Mouse (Mus musculus): ENCODE measurements around the gene Gm13289. TPM values are rescaled to one million over a fixed set of nuclear protein-coding genes. Genes with fewer than 3 reads are reported as not detected.
"Not testable (repeated sequence)": the region's sequence is repeated elsewhere in the genome, so short reads cannot be mapped to it uniquely, and the experiment has no call there.

Gm13289 gene
- total and polyA plus RNA-seq, 3 experiments = not detected

DNA sequence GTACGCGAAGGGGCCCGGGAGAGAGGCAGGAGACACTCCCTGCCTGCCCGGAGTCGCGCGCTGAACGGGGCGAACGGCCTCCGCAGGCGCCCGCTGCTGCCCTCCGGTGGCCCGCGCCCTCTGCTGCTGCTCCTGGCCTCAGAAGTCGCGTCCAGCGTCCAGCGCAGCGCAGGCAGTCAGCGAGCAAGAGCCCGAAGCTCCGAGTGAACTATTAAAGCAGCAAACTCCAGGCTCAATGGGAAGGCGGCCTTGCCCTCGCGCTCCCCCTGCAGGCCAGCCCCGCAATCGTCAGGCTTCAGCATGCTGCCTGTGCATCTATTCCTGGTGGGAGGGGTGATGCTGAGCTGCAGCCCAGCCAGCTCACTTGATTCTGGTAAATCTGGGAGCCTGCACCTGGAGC, 2.8 kb downstream of the Gm13289 start, which contains the start of gene Gm13272:
Gene Gm13272, plus strand, starts transcription at position 301 of the 400 bp plus-strand sequence.
- H3K27ac ChIP-seq (ENCODE audit: control insufficient read depth, low read depth, low read length); H3K9ac ChIP-seq (ENCODE audit: control insufficient read depth, low read depth, low read length, poor library complexity, severe bottlenecking); H3K79me2 ChIP-seq (ENCODE audit: control insufficient read depth, insufficient read depth, low read length, poor library complexity); DNase-seq (ENCODE audit: low read depth, low spot score); H3K9me3 ChIP-seq (replicated peaks; ENCODE audit: insufficient read depth, low read length); H3K4me1 ChIP-seq (ENCODE audit: control insufficient read depth in 1 of 2, insufficient read depth in 2 of 2, low read length in 2 of 2); H3K27me3 ChIP-seq (ENCODE audit: control insufficient read depth in 1 of 2, insufficient read depth in 2 of 2, low read length in 2 of 2); H3K36me3 ChIP-seq (ENCODE audit: control insufficient read depth in 1 of 2, insufficient read depth in 2 of 2, low read length in 2 of 2); H3K4me3 ChIP-seq (ENCODE audit: control insufficient read depth in 1 of 2, insufficient read depth in 1 of 2, low read depth in 2 of 2, low read length in 2 of 2): not testable (repeated sequence)

DNA sequence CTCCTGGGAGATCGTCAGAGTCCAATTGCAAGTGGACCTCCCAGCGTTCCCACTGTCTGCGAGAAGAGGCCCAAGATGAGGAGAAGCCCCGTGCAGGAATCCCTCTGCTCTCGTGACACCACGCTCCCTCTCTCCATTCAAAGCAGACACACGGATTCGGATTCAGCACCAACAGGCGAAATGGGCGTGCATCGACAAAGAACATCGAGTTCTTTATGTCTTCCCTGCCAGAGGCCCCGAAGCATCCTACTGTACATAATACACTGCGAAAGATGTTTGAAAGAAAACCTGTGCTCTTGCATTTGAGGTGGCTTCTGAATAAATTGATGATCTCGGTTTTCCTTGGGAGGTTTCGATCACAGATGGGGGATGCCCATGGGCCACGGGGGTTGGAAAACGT, 3.6 kb downstream of the Gm13289 start:
- not testable (repeated sequence) for H3K9ac ChIP-seq (ENCODE audit: control insufficient read depth, low read depth, low read length, poor library complexity, severe bottlenecking); H3K4me1 ChIP-seq (ENCODE audit: control insufficient read depth in 1 of 2, insufficient read depth in 2 of 2, low read length in 2 of 2); H3K27me3 ChIP-seq (ENCODE audit: control insufficient read depth in 1 of 2, insufficient read depth in 2 of 2, low read length in 2 of 2); H3K36me3 ChIP-seq (ENCODE audit: control insufficient read depth in 1 of 2, insufficient read depth in 2 of 2, low read length in 2 of 2); H3K4me3 ChIP-seq (ENCODE audit: control insufficient read depth in 1 of 2, insufficient read depth in 1 of 2, low read depth in 2 of 2, low read length in 2 of 2); H3K79me2 ChIP-seq (ENCODE audit: control insufficient read depth, insufficient read depth, low read length, poor library complexity); DNase-seq (ENCODE audit: low read depth, low spot score); H3K27ac ChIP-seq (ENCODE audit: control insufficient read depth, low read depth, low read length); H3K9me3 ChIP-seq (replicated peaks; ENCODE audit: insufficient read depth, low read length)

GRCm38 (mm10) chr4:88781831-88782230, 5.1 kb downstream of the Gm13289 start, which contains the start of gene Ifnz:
Gene Ifnz, plus strand, starts transcription at chr4:88782131.
- not testable (repeated sequence) for H3K9ac ChIP-seq (ENCODE audit: control insufficient read depth, low read depth, low read length, poor library complexity, severe bottlenecking); H3K9me3 ChIP-seq (replicated peaks; ENCODE audit: insufficient read depth, low read length); H3K27ac ChIP-seq (ENCODE audit: control insufficient read depth, low read depth, low read length); H3K4me3 ChIP-seq (ENCODE audit: control insufficient read depth in 1 of 2, insufficient read depth in 1 of 2, low read depth in 2 of 2, low read length in 2 of 2); DNase-seq (ENCODE audit: low read depth, low spot score); H3K36me3 ChIP-seq (ENCODE audit: control insufficient read depth in 1 of 2, insufficient read depth in 2 of 2, low read length in 2 of 2); H3K27me3 ChIP-seq (ENCODE audit: control insufficient read depth in 1 of 2, insufficient read depth in 2 of 2, low read length in 2 of 2); H3K4me1 ChIP-seq (ENCODE audit: control insufficient read depth in 1 of 2, insufficient read depth in 2 of 2, low read length in 2 of 2); H3K79me2 ChIP-seq (ENCODE audit: control insufficient read depth, insufficient read depth, low read length, poor library complexity)

- DNase-seq (ENCODE audit: low read depth, low spot score); H3K36me3 ChIP-seq (ENCODE audit: control insufficient read depth in 1 of 2, insufficient read depth in 2 of 2, low read length in 2 of 2); H3K9me3 ChIP-seq (replicated peaks; ENCODE audit: insufficient read depth, low read length); H3K9ac ChIP-seq (ENCODE audit: control insufficient read depth, low read depth, low read length, poor library complexity, severe bottlenecking); H3K27me3 ChIP-seq (ENCODE audit: control insufficient read depth in 1 of 2, insufficient read depth in 2 of 2, low read length in 2 of 2); H3K4me1 ChIP-seq (ENCODE audit: control insufficient read depth in 1 of 2, insufficient read depth in 2 of 2, low read length in 2 of 2); H3K79me2 ChIP-seq (ENCODE audit: control insufficient read depth, insufficient read depth, low read length, poor library complexity); H3K27ac ChIP-seq (ENCODE audit: control insufficient read depth, low read depth, low read length); H3K4me3 ChIP-seq (ENCODE audit: control insufficient read depth in 1 of 2, insufficient read depth in 1 of 2, low read depth in 2 of 2, low read length in 2 of 2): not testable (repeated sequence)
Observed at GRCm38 (mm10) chr4:88782335-88782734, 5.6 kb downstream of the Gm13289 start.

DNA sequence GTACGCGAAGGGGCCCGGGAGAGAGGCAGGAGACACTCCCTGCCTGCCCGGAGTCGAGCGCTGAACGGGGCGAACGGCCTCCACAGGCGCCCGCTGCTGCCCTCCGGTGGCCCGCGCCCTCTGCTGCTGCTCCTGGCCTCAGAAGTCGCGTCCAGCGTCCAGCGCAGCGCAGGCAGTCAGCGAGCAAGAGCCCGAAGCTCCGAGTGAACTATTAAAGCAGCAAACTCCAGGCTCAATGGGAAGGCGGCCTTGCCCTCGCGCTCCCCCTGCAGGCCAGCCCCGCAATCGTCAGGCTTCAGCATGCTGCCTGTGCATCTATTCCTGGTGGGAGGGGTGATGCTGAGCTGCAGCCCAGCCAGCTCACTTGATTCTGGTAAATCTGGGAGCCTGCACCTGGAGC, 8.7 kb downstream of the Gm13289 start, which contains the start of gene Gm13276:
Gene Gm13276, plus strand, starts transcription at position 301 of the 400 bp plus-strand sequence.
- not testable (repeated sequence) for H3K79me2 ChIP-seq (ENCODE audit: control insufficient read depth, insufficient read depth, low read length, poor library complexity); DNase-seq (ENCODE audit: low read depth, low spot score); H3K36me3 ChIP-seq (ENCODE audit: control insufficient read depth in 1 of 2, insufficient read depth in 2 of 2, low read length in 2 of 2); H3K9ac ChIP-seq (ENCODE audit: control insufficient read depth, low read depth, low read length, poor library complexity, severe bottlenecking); H3K4me1 ChIP-seq (ENCODE audit: control insufficient read depth in 1 of 2, insufficient read depth in 2 of 2, low read length in 2 of 2); H3K4me3 ChIP-seq (ENCODE audit: control insufficient read depth in 1 of 2, insufficient read depth in 1 of 2, low read depth in 2 of 2, low read length in 2 of 2); H3K27ac ChIP-seq (ENCODE audit: control insufficient read depth, low read depth, low read length); H3K27me3 ChIP-seq (ENCODE audit: control insufficient read depth in 1 of 2, insufficient read depth in 2 of 2, low read length in 2 of 2); H3K9me3 ChIP-seq (replicated peaks; ENCODE audit: insufficient read depth, low read length)

GRCm38 (mm10) chr4:88788402-88788801, 11.7 kb downstream of the Gm13289 start, which contains the start of gene Gm13277:
Gene Gm13277, plus strand, starts transcription at chr4:88788632.
- H3K4me3 ChIP-seq (ENCODE audit: control insufficient read depth in 1 of 2, insufficient read depth in 1 of 2, low read depth in 2 of 2, low read length in 2 of 2); DNase-seq (ENCODE audit: low read depth, low spot score); H3K79me2 ChIP-seq (ENCODE audit: control insufficient read depth, insufficient read depth, low read length, poor library complexity); H3K9me3 ChIP-seq (replicated peaks; ENCODE audit: insufficient read depth, low read length); H3K27me3 ChIP-seq (ENCODE audit: control insufficient read depth in 1 of 2, insufficient read depth in 2 of 2, low read length in 2 of 2); H3K36me3 ChIP-seq (ENCODE audit: control insufficient read depth in 1 of 2, insufficient read depth in 2 of 2, low read length in 2 of 2); H3K9ac ChIP-seq (ENCODE audit: control insufficient read depth, low read depth, low read length, poor library complexity, severe bottlenecking); H3K4me1 ChIP-seq (ENCODE audit: control insufficient read depth in 1 of 2, insufficient read depth in 2 of 2, low read length in 2 of 2); H3K27ac ChIP-seq (ENCODE audit: control insufficient read depth, low read depth, low read length): not testable (repeated sequence)

DNA sequence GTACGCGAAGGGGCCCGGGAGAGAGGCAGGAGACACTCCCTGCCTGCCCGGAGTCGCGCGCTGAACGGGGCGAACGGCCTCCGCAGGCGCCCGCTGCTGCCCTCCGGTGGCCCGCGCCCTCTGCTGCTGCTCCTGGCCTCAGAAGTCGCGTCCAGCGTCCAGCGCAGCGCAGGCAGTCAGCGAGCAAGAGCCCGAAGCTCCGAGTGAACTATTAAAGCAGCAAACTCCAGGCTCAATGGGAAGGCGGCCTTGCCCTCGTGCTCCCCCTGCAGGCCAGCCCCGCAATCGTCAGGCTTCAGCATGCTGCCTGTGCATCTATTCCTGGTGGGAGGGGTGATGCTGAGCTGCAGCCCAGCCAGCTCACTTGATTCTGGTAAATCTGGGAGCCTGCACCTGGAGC, 14.5 kb downstream of the Gm13289 start, which contains the start of gene Gm13278:
Gene Gm13278, plus strand, starts transcription at position 301 of the 400 bp plus-strand sequence.
- H3K9me3 ChIP-seq (replicated peaks; ENCODE audit: insufficient read depth, low read length); H3K27me3 ChIP-seq (ENCODE audit: control insufficient read depth in 1 of 2, insufficient read depth in 2 of 2, low read length in 2 of 2); H3K36me3 ChIP-seq (ENCODE audit: control insufficient read depth in 1 of 2, insufficient read depth in 2 of 2, low read length in 2 of 2); H3K4me1 ChIP-seq (ENCODE audit: control insufficient read depth in 1 of 2, insufficient read depth in 2 of 2, low read length in 2 of 2); H3K79me2 ChIP-seq (ENCODE audit: control insufficient read depth, insufficient read depth, low read length, poor library complexity); H3K27ac ChIP-seq (ENCODE audit: control insufficient read depth, low read depth, low read length); H3K4me3 ChIP-seq (ENCODE audit: control insufficient read depth in 1 of 2, insufficient read depth in 1 of 2, low read depth in 2 of 2, low read length in 2 of 2); H3K9ac ChIP-seq (ENCODE audit: control insufficient read depth, low read depth, low read length, poor library complexity, severe bottlenecking); DNase-seq (ENCODE audit: low read depth, low spot score): not testable (repeated sequence)
